Mouse (Mus musculus) liver, embryonic 15.5 days (tissue): Measurements from ENCODE around the gene Eefsec. TPM values are rescaled to one million over a fixed set of nuclear protein-coding genes. Genes with fewer than 3 reads are reported as not detected.

Experiments used
- ATAC-seq: fragments of 200-750 bp; cut with Nextera tagmentation; 2 replicates; pipeline ENCODE4 v1.8.0; 2017; ENCODE audit warnings: moderate number of reproducible peaks, mild to moderate bottlenecking, moderate library complexity; ENCODE audit not compliant: insufficient read depth
- H3K27ac ChIP-seq: fragments of 300-500 bp; sonication (generic); replicated peaks from 2 replicates; pipeline ENCODE4 v1.5.1; 2015; ENCODE audit warnings: mild to moderate bottlenecking, inconsistent platforms
- H3K27me3 ChIP-seq: fragments of 300-500 bp; sonication (generic); 2 replicates; pipeline ENCODE4 v1.6.1; 2015; ENCODE audit warnings: mild to moderate bottlenecking, inconsistent platforms
- H3K36me3 ChIP-seq: fragments of 300-500 bp; sonication (generic); replicated peaks from 2 replicates; pipeline ENCODE4 v1.6.1; 2015; ENCODE audit warnings: moderate library complexity, mild to moderate bottlenecking, inconsistent platforms
- H3K4me1 ChIP-seq: fragments of 300-500 bp; sonication (generic); replicated peaks from 2 replicates; pipeline ENCODE4 v1.6.1; 2015; ENCODE audit warnings: inconsistent platforms
- H3K4me2 ChIP-seq: fragments of 300-500 bp; sonication (generic); 2 replicates; pipeline ENCODE4 v1.6.1; 2015; ENCODE audit warnings: moderate library complexity, mild to moderate bottlenecking, inconsistent platforms
- H3K4me3 ChIP-seq: fragments of 300-500 bp; sonication (generic); replicated peaks from 2 replicates; pipeline ENCODE4 v1.5.1; 2015; ENCODE audit warnings: mild to moderate bottlenecking, inconsistent platforms
- H3K9ac ChIP-seq: fragments of 300-500 bp; sonication (generic); 2 replicates; pipeline ENCODE4 v1.6.1; 2015; ENCODE audit warnings: moderate library complexity, mild to moderate bottlenecking, inconsistent platforms
- H3K9me3 ChIP-seq: fragments of 300-500 bp; sonication (generic); replicated peaks from 2 replicates; pipeline ENCODE4 v1.6.1; 2016; ENCODE audit warnings: inconsistent platforms
- WGBS: fragments of 180-500 bp; shearing (Covaris S2); methylation state at CpG from one replicate; pipeline ENCODE4 v1.1.7; 2015; ENCODE audit warnings: mixed read lengths; ENCODE audit not compliant: insufficient replicate concordance; 5-methylcytosine and 5-hydroxymethylcytosine counted together
- polyA plus RNA-seq: library from polyadenylated mRNA; unstranded; fragments of >200 nt; fragmentation: Nextera tagmentation; extraction: Ambion mirVana; gene quantifications from 2 replicates; pipeline ENCODE4 v1.2.1, GENCODE M21; 2015

Eefsec gene
- polyA plus RNA-seq, 1 experiment from 2014 or later: 17.1 TPM

DNA sequence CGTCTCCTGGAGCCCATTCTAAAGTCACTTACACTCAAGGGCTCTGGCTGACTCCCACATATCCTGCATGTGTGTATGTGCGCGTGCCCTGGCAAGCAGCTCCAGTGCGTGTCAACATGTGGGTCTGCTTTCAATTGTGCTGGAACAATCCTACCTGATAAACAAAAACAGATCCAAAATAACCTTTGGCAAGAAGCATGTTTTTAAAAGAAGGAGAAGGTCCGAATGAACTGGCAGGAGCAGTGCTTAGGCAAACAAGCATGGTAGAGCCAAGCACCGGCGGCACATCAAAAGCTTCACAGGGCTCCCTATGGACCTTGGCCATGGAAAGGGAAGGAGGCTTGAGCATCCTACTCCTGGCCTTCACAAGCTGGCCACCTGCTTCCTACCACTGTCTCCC is 105.6 kb downstream of the Eefsec start:
- H3K27me3 ChIP-seq: no peaks in the 10 kb centered on the region
- no peak overlapping the region for H3K27ac ChIP-seq
- 0 out of 2 replicates have a peak, but pooled peaks cover 7% of the 10 kb centered on the region for H3K36me3 ChIP-seq
- 80% methylated on average over 7 of the region's 7 CpGs for WGBS
- no peaks in the 10 kb centered on the region for H3K4me1 ChIP-seq
- H3K4me2 ChIP-seq: no peak overlapping the region
- no peak for ATAC-seq
- H3K9me3 ChIP-seq: no peaks in the 10 kb centered on the region
- H3K9ac ChIP-seq: no peak overlapping the region
- H3K4me3 ChIP-seq: no peak overlapping the region

DNA sequence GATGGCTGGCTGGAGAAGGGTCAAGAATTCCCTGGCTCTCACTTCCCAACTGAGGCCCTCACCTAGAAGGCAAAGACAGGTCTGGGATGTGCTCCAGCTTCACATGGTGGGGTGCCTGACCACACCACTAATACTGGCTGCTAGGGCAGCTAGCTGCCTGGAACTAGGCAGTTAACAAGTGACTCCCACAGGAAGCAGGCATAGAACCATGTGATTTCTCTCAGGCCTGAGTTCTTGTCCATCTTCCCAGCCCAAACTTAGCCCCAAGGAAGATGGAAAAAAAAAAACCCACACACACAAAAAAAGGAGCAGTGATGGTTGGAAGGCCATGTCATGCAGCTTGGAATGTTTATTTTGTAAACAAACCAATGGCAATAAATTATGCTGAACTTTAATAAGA is 117.0 kb downstream of the Eefsec start:
- ATAC-seq: no peak
- no peaks in the 10 kb centered on the region for H3K36me3 ChIP-seq
- no peak overlapping the region for H3K27ac ChIP-seq
- H3K9me3 ChIP-seq: no peaks in the 10 kb centered on the region; the same call in 1 of the 2 replicates
- no peaks in the 10 kb centered on the region for H3K27me3 ChIP-seq
- H3K4me2 ChIP-seq: no peak overlapping the region
- H3K9ac ChIP-seq: no peak overlapping the region
- H3K4me1 ChIP-seq: no peaks in the 10 kb centered on the region
- no peak overlapping the region for H3K4me3 ChIP-seq

DNA sequence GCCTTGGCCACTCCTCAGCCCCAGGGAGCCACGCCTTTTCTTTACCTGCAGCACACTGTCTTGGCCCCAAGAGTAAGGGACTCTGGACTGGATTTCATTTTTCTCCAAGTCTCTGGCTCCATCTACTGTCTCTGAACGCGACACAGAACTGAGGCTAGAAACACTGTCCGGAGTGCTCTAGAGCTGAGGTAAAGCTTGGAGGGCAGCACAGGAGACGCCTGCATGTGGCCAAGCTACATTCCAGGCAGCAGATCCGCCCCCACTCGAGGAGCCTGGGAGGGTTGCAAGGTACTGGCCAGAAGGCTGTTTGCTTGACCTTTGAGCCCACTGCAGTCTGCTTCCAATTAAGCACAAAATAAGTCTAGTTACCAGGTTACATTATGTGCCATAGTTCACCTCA is 124.5 kb downstream of the Eefsec start:
- peaks cover 10% of the 10 kb centered on the region; the same call in 1 of the 2 replicates for H3K4me1 ChIP-seq
- no peak overlapping the region for H3K4me3 ChIP-seq
- H3K27me3 ChIP-seq: no peaks in the 10 kb centered on the region
- no peaks in the 10 kb centered on the region for H3K36me3 ChIP-seq
- ATAC-seq: no peak
- no peaks in the 10 kb centered on the region; the same call in 1 of the 2 replicates for H3K9me3 ChIP-seq
- no peak overlapping the region for H3K9ac ChIP-seq
- H3K27ac ChIP-seq: no peak overlapping the region
- WGBS: 59% methylated on average over 7 of the region's 7 CpGs
- no peak overlapping the region for H3K4me2 ChIP-seq

DNA sequence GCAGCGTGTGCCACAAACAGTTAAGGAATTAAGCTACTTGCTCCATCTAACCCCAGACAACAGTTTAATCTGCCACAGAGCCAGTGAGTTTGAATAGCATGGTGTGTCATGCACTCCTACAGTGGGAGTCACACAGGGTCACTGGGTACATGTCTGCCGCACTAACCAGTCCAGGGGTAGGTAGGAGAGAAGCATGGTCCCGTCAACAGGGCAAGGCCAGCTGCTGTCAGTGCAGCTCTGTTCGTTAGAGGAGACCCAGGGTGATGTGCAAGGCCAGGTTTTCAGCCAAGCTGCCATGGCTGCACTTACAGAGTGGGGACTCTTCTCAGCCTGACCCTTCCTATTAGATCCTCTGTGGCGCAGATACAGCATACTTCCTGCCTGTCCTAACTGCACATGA is 125.1 kb downstream of the Eefsec start:
- Histone ChIP-seq H3K9ac (no peak overlapping the region), H3K36me3 (no peaks in the 10 kb centered on the region), H3K27me3 (no peaks in the 10 kb centered on the region), H3K9me3 (no peaks in the 10 kb centered on the region), H3K4me2 (no peak overlapping the region), H3K27ac (no peak overlapping the region), H3K4me1 (peaks cover 10% of the 10 kb centered on the region; the same call in 1 of the 2 replicates), H3K4me3 (no peak overlapping the region)
- ATAC-seq: no peak
- 73% methylated on average over 5 of the region's 5 CpGs for WGBS

DNA sequence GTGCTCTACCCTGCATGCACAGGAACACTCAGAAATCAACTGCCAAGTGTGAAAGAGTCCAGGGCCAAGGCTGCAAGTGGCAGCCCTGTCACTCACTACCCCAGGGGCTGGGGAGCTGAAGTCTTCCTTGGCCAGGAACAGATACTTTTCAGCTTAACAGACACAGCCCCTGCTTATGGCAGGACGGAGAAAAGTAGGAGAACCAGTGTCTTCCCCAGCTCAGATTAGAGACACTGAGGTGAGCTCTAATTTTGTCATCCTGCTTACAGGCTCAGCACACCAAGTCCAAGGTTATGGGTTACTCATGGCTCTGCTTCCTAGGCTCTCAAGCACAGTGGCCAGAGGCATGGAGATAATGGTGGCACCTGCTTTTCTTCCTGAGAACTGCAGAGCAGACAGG is 126.6 kb downstream of the Eefsec start:
- no peaks in the 10 kb centered on the region for H3K27me3 ChIP-seq
- no peak overlapping the region for H3K4me2 ChIP-seq
- no peaks in the 10 kb centered on the region for H3K36me3 ChIP-seq
- H3K4me1 ChIP-seq: peaks cover 10% of the 10 kb centered on the region; the same call in 1 of the 2 replicates
- H3K9ac ChIP-seq: no peak overlapping the region
- H3K4me3 ChIP-seq: no peak overlapping the region
- no peak overlapping the region for H3K27ac ChIP-seq
- ATAC-seq: no peak
- no peaks in the 10 kb centered on the region for H3K9me3 ChIP-seq
- 56% methylated on average over 1 of the region's 1 CpGs for WGBS

DNA sequence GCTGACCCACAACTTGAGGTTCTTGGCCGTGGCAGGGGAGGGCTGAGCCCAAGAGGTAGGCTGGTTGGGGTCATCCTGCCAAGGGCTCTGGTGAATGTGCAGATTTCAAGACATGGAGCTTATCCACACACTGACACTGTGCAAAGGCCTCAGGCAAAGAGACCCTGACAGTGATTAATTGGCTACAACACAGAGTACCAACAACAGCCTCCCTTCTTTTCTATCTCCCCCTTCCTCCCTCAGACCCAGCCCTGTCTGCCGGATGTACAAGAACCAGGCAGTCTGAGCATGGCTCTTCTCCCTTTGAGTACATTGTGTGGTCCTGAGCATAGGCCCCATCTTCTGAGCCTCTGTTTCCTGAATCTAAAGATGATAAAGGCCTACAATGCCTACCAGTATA is 131.0 kb downstream of the Eefsec start:
- Histone ChIP-seq H3K4me1 (no peaks in the 10 kb centered on the region; the same call in 1 of the 2 replicates), H3K9ac (no peak overlapping the region), H3K4me3 (no peak overlapping the region), H3K27ac (no peak overlapping the region), H3K4me2 (no peak overlapping the region), H3K36me3 (no peaks in the 10 kb centered on the region), H3K27me3 (no peaks in the 10 kb centered on the region), H3K9me3 (no peaks in the 10 kb centered on the region)
- no peak for ATAC-seq
- WGBS: 61% methylated on average over 2 of the region's 2 CpGs

DNA sequence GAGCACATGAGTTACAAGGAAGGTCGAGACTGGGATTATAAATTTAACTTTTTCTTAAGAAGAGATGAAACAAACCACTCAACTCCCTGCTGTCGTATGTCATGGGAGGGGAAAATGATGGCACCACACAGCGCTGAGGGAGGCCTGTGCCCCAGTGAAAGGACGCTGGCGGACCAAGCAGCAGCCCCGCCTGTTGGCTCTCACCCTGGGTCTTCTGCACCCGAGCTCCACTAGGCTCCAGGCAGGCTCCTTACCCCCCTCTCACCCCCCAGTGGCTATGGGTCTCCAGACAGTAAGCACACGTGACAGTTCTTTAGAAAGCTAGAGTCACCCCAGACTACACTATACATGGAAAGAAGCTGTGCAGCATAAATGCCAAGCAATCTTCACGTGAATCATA is 132.4 kb downstream of the Eefsec start:
- no peak overlapping the region for H3K4me3 ChIP-seq
- H3K4me1 ChIP-seq: no peaks in the 10 kb centered on the region
- WGBS: 73% methylated on average over 9 of the region's 9 CpGs
- H3K9me3 ChIP-seq: no peaks in the 10 kb centered on the region
- ATAC-seq: no peak
- H3K27me3 ChIP-seq: no peaks in the 10 kb centered on the region
- H3K9ac ChIP-seq: no peak overlapping the region
- H3K4me2 ChIP-seq: no peak overlapping the region
- H3K27ac ChIP-seq: no peak overlapping the region
- H3K36me3 ChIP-seq: no peaks in the 10 kb centered on the region

DNA sequence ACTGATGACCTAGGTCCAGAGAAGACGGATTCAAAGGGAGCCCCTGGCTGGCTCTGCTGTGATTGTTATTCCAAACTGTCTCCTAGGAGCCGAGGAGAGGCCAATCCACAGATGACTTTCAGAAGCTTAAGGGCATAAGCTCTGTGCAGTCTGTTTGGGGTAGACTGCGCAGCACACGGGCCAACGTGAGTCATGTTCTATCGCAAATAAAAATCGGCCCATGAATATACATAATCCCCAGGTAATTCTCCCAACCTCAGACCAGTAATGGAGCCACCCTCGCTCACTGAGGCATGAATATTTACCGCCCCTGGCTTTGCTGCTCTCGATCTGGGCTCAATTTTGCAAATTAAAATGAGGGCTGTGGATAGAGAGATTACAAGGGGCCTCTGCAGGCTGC is 134.7 kb downstream of the Eefsec start:
- Histone ChIP-seq H3K9ac (no peak overlapping the region), H3K27me3 (no peaks in the 10 kb centered on the region), H3K4me3 (no peak overlapping the region), H3K27ac (no peak overlapping the region), H3K9me3 (no peaks in the 10 kb centered on the region), H3K4me1 (no peaks in the 10 kb centered on the region), H3K36me3 (no peaks in the 10 kb centered on the region), H3K4me2 (no peak overlapping the region)
- ATAC-seq: no peak
- 79% methylated on average over 10 of the region's 10 CpGs for WGBS

DNA sequence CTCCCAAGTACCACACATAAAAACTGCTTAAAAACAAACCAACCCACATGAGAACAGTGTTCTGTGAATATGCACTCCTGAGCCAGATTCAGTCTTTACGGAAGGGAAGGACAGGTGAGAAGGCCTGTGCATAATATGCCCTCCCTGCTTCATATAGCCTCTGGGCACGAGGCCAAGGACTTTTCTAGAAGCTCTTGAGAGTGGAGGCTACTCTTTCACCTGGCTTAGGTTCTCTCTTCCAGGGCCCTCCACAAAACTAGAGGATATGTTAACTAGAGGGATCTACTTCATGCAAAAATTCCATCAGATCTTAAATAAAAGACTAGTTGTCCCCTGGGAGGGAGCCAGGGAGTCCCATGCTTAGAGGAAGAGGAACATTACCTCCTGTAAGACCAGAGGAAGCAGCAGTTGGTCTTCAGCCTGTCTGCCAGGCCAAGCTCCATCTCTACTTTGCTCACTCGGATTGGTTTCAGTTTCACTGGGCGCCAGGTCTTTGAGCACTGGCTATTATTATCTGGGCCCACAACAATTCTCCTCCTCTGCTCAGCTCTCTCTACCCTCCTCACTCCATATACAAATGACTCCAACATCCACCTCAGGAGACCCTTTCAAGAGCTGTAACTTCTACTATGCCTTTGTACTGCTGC is 140.1 kb downstream of the Eefsec start:
- 0 out of 2 replicates have a peak, but pooled peaks cover 9% of the 10 kb centered on the region for H3K27me3 ChIP-seq
- H3K9ac ChIP-seq: no peak overlapping the region
- H3K36me3 ChIP-seq: no peaks in the 10 kb centered on the region
- no peak for ATAC-seq
- no peak overlapping the region for H3K4me2 ChIP-seq
- no peaks in the 10 kb centered on the region for H3K9me3 ChIP-seq
- H3K4me3 ChIP-seq: no peak overlapping the region
- no peak overlapping the region for H3K27ac ChIP-seq
- no peaks in the 10 kb centered on the region for H3K4me1 ChIP-seq
- WGBS: 63% methylated on average over 4 of the region's 4 CpGs

DNA sequence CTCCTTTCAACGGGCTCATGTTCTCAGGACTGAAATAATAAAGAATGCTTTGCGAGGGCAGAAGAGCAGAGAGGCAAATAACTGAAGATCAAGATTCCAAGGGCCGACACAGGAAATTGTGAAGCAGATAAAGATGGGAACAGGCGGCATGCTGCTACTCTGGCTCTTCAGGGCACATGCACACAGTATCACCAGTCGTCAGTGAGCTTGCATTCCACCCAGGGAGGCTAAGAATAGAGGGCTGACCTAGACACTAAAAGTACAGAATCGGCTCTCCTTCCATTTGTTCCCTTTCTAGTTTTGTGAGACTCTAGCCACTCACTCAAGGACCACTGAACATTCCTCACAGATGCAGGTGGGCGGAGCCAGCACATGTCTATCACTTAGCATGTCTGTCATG is 145.1 kb downstream of the Eefsec start:
- Histone ChIP-seq H3K9ac (no peak overlapping the region), H3K4me2 (no peak overlapping the region)
- WGBS: 55% methylated on average over 7 of the region's 7 CpGs

DNA sequence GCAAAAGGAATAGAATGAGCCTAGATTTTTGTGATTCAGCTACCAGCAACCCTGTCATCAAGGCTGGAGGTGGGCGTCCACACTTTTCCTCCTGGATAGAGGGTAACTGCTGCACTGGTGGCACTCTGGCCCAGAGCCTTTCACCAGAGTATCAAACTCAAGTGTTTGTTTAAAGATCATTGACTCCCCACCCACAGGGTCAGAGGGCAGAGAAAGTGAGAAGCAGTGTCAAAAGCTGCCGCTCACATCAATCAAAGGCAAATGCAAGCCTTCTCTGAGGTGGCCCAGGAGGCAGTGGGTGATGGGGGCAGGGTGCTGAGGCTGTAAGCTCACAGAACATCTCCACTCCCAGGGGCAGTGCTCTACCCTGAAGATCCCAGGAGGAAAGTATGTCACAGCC is 146.8 kb downstream of the Eefsec start:
- Histone ChIP-seq H3K27ac (no peak overlapping the region), H3K4me2 (no peak overlapping the region), H3K4me3 (no peak overlapping the region), H3K27me3 (0 out of 2 replicates have a peak, but pooled peaks cover 12% of the 10 kb centered on the region), H3K36me3 (0 out of 2 replicates have a peak, but pooled peaks cover 7% of the 10 kb centered on the region), H3K4me1 (peaks cover 8% of the 10 kb centered on the region; the same call in 1 of the 2 replicates), H3K9me3 (no peaks in the 10 kb centered on the region), H3K9ac (no peak overlapping the region)
- ATAC-seq: no peak
- 65% methylated on average over 2 of the region's 2 CpGs for WGBS

More for the DNA sequence above, 145.1 kb downstream of the Eefsec start:
- Histone ChIP-seq H3K36me3 (0 out of 2 replicates have a peak, but pooled peaks cover 7% of the 10 kb centered on the region), H3K27ac (no peak overlapping the region), H3K27me3 (0 out of 2 replicates have a peak, but pooled peaks cover 12% of the 10 kb centered on the region), H3K4me1 (peaks cover 8% of the 10 kb centered on the region; the same call in 1 of the 2 replicates), H3K9me3 (no peaks in the 10 kb centered on the region), H3K4me3 (no peak overlapping the region)
- ATAC-seq: no peak
